Mouse (Mus musculus) ovary, adult 2 months (tissue): ENCODE measurements around the gene Gm11444. TPM values are rescaled to one million over a fixed set of nuclear protein-coding genes. Genes with fewer than 3 reads are reported as not detected.

Experiments used
- polyA plus RNA-seq: library from polyadenylated mRNA; depleted of rRNA; stranded (reverse); fragments of >200 nt; gene quantifications from 2 replicates; pipeline ENCODE4 v1.2.3, GENCODE M21; 2012; rRNA removed

The Gm11444 gene
- not detected in 2 replicates for polyA plus RNA-seq

DNA sequence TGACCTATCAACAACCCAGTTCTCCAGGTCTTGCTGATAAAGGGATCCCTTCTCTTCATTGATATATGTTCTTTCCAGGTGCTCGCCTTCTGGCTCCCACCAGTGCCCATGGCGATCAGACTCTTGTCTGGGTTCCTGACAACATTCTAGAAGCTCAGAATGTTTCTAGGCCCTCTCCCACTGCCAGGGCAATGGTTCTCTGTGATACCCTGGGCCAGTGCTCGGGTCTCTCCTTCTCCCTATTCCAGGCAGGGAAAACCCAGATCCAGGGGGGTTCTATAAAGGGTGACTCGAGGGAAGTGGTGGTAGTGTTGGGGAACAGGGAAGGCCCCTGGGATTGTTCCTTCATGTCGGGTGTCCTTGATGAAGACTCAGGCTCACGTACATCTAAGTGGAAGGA, at the start of gene Gm11444:
Gene Gm11444 (minus strand): TSS at position 101 of the 400 bp plus-strand sequence.

DNA sequence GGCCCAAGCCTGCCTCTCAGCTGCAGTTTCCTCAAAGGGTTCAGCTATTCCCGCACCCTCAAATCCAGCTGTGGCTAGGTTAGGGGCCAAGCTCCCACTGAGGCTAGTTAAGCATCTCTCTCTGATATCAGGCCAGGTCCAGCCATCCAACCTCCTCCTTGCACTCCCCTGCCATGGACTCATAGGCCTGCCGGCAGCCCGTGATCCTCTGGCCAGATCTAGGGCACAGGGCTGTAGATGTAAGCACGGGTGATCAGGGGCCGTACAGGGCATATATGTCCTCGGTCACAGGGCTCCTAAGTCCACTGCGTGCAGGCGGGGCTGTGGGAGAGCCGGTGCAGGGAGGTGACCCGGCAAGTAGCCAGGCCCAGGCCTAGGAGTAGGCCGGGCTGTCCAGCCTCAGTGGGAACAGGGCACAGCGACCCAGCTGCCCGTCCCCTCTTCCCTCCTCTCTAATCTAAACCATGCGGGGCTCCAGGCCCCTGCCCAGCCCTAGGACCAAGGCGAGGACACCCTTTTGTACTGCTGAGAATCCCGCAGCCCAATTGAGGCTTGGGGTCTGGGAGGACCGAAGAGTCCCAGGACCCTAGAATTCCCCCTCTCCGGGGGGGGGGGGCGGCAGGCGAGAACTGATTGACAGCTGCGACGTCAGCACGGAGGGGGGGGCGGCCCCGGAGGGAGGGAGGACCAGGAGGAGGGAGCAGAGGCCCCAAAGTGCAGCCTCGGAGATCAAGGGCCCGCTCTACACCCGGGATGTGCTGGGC, 35.7 kb upstream of the Gm11444 start, which contains the start of gene Tbx4:
Gene Tbx4 (plus strand): TSS at position 758 of the 764 bp plus-strand sequence.

DNA sequence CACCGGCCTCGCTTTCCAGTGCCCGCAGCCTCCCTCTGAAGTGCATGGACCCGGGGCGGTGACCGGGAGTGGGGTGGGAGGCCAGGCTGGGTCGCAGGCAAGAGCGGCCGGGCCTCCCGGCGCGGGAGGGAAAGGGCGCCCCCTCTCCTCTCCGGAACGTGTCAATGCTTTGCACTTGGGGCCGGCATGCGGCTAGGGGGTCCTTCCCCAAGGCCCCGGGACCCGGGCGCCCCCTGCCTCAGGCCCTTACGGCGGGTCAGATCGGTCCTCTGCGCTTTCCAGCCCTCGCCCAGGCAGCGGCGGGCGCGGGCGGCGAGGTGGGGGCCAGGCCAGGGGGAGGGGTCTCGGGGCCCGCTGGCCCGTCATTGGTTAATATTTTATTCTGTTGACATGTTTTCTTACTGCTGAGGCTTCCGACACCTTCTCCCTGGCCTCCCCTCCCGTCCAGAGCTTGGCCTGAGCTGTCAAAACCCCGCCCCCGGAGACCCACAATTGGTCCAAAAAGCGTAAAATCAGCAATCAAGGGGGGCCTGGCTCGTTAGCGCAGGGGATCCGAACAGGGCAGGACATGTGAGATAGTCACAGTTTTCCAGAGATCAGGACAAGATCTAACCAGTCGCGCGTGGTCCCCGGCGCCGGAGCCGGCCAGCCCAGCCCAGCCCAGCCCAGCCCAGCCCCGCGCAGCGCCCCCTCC, 17.8 kb downstream of the Gm11444 start, which contains the start of gene Tbx2:
Gene Tbx2 (plus strand): TSS at position 321 of the 694 bp plus-strand sequence.

Other genes starting within 250 kb of the Gm11444 start
- 90.6 and 123 TPM in 2 replicates for gene Tbx2, start 17.8 kb downstream of the Gm11444 start, polyA plus RNA-seq
- 2.2 and 2.6 TPM in 2 replicates for gene Tbx4, start 36.1 kb upstream of the Gm11444 start, polyA plus RNA-seq